Mouse (Mus musculus) cerebellum, adult (tissue): ENCODE data around the gene Vmp1.

Experiments
- ATAC-seq: cut with Nextera tagmentation; 2 replicates; pipeline ENCODE4 v1.9.2; 2017; ENCODE audit warnings: mild to moderate bottlenecking, moderate library complexity, mixed read lengths; ENCODE audit not compliant: insufficient number of reproducible peaks, low FRiP score, low TSS enrichment

Vmp1 gene

GRCm38 (mm10) chr11:86641714-86642113, 41.9 kb downstream of the Vmp1 start:
- ATAC-seq = no peak

DNA sequence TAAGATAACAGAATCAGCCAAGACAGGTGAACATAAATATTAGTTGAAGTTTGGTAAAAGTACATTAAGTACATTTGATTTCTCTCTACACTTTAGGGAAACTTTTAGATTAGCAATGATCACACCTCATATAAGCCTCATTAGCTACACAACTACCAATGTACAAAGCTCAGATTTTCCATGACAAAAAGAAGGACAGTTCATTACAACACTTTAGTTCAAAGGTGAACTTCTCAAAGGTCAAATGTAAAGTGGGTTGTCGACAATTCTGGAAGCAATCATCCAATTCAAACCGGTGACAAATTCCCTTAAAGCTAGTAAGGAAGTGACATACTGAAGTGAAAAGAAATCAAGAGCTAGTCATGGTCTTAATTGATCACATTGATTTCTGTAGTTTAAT, 45.9 kb downstream of the Vmp1 start:
- no peak for ATAC-seq

DNA sequence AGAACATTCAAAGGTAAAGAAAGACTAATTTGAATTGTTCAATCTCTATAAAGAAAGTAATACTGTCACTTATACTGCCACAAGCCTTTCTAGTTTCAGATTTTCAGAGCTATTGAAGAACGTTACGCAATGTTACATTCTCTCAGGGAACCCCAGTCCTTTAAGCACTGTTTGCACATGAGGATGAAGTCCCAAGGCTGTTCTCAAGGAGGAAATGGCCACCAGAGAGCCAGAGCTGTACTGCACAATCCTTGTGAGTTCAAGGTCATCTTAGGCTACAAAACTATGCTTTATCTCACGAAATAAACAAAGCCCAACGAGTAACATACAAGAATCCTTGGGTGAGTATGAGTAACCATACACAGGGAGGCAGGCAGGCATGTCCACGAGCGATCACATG, 49.2 kb downstream of the Vmp1 start:
- ATAC-seq = no peak

DNA sequence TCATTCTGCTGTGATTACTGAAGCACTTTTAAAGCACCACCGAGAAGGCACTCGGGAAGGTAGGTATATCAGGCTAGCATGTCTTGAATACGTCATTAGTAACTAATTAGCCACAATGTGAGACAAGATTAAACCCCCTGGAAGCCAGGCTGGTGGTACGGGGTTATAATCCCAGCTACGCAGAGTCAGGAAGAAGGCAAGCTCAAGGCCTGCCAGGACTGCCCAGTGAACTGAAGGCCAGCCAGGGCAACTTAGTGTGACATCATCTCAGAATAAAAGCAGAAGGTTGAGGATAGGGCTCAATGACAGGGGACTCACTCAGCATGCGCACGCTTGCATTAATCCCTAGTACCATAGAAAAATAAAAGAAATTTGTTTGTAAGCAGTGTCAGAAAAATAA, 53.7 kb downstream of the Vmp1 start:
- no peak for ATAC-seq

DNA sequence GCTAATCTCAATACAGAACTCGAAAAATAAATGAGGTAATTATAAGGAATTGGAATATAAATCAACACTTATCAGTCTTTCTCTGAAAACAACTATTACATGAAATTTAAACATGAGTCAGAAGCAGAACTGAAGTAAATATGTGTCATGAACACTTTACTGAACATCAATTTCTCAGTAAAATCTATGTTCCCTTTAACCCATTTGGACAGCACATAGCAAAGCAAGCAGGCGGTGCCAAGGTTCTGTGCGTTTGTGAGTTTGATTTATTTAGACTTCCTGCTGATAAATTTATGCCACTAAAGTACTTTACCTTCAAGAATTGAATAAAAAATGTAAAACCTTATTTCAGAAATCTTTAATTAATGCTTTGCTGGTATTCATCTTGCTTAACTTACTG, 54.2 kb downstream of the Vmp1 start:
- ATAC-seq = no peak

DNA sequence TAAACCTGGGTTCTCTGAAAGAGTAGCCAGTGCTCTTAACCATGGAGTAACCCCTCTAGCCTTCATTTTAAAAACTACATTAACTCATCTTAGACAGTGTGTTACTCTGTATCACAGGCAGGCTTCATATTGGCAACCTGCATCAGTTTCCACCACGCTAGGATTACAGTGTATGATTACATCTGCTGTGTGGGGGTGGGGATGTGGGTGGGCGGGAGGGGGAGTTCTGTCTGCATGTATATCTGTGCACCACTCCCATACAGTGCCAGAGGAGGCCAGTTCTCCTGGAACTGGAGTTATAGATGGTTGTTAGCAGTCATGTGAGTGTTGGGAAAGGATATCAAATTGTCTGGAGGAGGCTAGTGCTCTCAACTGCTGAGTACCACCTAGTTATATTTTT, 55.2 kb downstream of the Vmp1 start:
- no peak for ATAC-seq

GRCm38 (mm10) chr11:86627649-86628048, 56.0 kb downstream of the Vmp1 start:
- no peak for ATAC-seq

DNA sequence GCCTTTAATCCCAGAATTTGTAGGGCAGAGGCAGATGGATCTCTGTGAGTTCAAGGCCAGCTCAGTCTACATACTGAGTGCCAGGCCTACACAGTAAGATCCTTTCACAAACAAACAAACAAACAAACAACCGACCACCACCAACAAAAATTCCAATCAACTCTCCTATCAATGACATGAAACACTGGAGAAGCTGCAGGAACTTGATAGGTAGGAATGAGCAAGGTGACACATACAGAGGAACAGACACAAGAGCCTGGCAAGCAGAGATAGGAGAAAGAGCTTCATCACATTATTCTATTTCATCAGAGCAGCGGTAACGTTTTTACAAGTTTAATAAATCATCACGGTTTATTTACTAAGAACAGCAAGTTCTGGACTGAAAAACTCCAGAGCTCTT, 56.9 kb downstream of the Vmp1 start:
- no peak for ATAC-seq

DNA sequence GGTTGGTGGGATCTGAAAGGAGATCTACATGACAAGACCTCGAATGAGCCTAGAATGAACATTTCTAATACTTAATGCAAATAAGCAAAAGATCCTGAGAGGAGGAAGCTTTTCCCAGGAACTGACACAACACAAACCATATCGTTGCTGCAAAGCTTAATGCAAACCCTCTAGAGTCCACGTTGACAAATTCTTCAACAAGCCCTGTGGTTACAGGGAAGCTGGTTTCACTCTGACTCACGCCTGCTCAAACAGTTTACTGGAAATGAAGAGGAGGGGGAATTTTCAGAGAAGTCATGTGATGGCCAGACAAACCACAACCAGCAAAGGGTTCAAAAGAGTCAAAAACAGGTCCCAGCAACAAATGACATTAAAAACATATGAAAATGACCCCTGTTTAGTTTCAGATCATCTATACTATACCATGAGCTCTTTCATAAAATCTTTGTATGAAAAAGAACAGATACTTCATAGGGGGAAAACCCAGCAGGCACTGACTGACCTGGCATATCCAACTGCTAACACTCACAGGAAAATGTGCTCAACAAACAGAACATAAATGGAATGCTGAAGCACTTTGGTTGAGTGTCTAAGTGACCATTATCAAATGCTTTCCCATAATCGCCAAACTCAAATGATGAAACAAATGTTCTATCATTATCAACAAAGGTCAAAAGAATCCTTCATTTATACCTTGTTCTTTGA, 59.2 kb downstream of the Vmp1 start:
- no peak for ATAC-seq

- ATAC-seq = no peak
Measured at GRCm38 (mm10) chr11:86623402-86624010, 60.1 kb downstream of the Vmp1 start.

- no peak for ATAC-seq
Measured at GRCm38 (mm10) chr11:86622191-86622912, 61.3 kb downstream of the Vmp1 start.

DNA sequence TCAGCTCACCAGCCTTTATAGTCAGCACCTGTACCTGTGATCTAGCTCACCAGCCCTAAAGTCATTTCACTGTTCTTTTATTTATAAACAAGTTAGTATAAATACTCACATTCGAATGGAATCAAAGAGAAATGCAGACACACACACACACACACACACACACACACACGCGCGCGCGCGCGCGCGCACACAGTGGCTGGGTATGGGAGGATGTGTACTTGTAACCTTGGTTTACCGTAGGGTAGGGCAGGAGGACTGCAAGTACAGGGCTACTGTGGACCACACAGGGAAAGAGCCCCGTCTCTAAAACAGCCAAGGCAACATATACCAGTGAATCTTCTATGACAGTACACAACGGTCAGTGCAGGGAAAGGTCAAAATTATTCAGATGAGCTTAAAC, 62.5 kb downstream of the Vmp1 start:
- ATAC-seq = no peak

GRCm38 (mm10) chr11:86618548-86619335, 64.9 kb downstream of the Vmp1 start:
- no peak for ATAC-seq

GRCm38 (mm10) chr11:86614607-86615006, 69.0 kb downstream of the Vmp1 start:
- no peak for ATAC-seq

DNA sequence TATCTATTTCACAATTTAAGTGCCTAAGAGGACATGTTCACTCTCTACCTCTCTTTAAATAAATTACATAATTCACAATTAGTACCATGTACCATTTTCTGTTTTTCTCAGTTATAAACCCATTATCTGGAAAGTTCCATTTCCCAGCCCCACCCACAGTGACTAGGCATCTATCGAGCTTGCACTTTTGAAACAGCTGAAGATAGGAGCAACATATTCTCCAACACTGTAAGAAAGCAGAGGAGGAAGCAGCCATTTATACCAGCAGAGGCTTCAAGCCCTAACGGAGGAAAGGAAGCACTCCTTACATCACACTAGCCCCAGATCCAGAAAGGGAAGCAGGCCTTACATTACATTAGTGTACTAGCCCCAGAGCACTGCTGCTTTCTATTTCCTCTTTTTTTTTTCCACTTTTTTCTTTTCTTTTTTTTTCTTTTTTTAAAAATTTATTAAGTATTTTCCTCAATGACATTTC, 69.5 kb downstream of the Vmp1 start:
- ATAC-seq = no peak

GRCm38 (mm10) chr11:86611991-86612390, 71.6 kb downstream of the Vmp1 start:
- no peak for ATAC-seq

- no peak for ATAC-seq
Measured at GRCm38 (mm10) chr11:86610239-86610638, 73.4 kb downstream of the Vmp1 start.

DNA sequence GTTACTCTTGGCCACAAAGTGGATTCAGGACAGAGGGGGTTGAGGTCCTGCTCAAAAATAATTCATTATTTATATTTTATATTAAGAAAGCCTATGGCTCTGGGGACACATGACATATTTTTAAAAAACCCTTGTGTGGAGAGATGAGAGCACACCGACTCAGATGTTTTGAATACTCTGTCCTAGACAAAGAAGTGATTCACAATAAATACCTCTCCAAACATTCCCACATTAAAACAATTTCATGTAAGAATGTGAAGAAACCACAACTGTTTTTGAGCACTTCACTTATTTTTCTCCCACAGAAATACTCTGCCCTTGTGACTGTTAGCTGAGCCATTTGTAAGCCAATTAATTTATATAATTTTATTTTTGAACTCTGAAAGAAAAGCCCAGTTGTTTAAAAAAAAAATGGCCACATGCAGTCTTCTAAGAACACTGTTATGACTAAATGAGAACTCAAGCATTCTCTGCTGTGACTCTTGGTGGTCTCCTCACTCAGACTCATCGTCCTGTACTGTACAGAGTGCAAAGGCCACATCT, 75.8 kb downstream of the Vmp1 start:
- ATAC-seq = no peak

DNA sequence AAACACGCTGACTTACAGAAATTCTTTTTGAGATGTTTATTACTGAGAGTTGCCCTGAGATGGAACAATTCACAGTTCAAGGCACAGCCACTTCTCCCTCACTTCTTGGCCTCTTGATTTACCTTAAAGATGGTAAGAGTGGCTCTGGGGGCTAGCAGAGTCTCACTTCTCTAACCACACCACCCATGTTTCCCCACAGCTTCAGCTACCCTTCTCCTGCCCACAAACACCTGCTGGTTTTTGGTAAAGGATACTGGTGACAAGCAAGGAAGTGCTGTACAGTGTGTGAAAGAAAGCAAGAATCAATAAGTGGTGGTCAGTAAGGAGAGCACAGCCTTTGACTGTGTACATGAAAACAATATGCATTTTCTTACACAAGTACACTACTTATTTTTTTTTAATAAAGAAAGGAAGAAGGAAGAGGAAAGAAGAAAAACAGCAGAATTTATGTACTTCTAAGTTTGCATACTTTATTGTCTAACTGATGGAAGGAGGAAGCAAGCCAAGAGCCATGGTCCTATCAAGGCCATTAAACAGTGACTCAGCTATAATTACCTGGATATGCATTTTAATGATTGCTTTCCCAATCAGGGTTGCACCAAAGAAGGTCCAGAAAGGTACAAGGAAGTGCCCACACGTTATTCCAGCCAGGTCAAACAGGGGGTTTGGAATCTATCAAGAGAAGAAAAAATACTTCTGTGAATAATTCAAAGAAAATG, 76.9 kb downstream of the Vmp1 start:
- no peak for ATAC-seq
